Mouse (Mus musculus) urinary bladder, adult 2 months (tissue): Measurements from ENCODE around the gene Tbc1d20. TPM values are rescaled to one million over a fixed set of nuclear protein-coding genes. Genes with fewer than 3 reads are reported as not detected.
"Not testable (repeated sequence)": the region's sequence is repeated elsewhere in the genome, so short reads cannot be mapped to it uniquely, and the experiment has no call there.

Experiments
- DNase-seq: peaks from one replicate; pipeline ENCODE4 v3.0.0; 2022; ENCODE audit warnings: low spot score
- polyA plus RNA-seq: library from polyadenylated mRNA; depleted of rRNA; stranded (reverse); fragments of >200 nt; gene quantifications from 2 replicates; pipeline ENCODE4 v1.2.3, GENCODE M21; 2012

The Tbc1d20 gene
- polyA plus RNA-seq, 1 experiment: 42.0 TPM

GRCm38 (mm10) chr2:152326654-152327053 lies 33.0 kb downstream of the Tbc1d20 start:
- no peak for DNase-seq

- no peak for DNase-seq
These were observed 34.4 kb downstream of the Tbc1d20 start for GRCm38 (mm10) chr2:152327980-152328379.

DNA sequence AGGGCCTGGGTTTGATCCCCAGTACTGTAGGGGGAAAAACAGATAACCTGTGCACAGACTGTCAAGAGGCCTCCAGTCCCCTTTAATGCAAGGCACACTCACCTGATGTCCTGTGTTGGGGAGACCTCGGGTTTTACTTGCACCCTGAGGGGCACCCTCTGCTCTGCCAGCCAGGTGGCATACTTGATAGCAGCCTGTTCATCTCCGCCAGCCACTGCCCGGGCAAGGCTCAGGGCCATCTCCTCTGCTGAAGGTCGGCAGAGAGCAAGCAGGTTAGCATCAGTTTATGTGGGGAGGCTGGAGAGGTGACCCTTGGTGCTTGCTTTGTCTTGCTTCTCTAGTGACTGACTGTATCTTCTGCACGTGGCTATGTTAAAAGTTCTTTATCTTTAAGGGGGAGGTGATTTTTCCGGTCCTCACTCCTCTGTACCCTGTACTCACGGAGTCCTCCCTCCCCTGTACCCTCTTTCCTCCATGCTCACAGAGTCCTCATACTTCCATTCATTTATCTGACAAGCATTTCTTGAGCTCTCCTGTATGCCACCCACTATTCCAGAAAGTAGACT lies 37.3 kb downstream of the Tbc1d20 start:
- DNase-seq: no peak

- DNase-seq: peak; percentile 88
These were observed 38.6 kb downstream of the Tbc1d20 start, which contains the start of gene Rbck1 for GRCm38 (mm10) chr2:152332101-152332825. Rbck1 (minus strand) TSS chr2:152332653.

DNA sequence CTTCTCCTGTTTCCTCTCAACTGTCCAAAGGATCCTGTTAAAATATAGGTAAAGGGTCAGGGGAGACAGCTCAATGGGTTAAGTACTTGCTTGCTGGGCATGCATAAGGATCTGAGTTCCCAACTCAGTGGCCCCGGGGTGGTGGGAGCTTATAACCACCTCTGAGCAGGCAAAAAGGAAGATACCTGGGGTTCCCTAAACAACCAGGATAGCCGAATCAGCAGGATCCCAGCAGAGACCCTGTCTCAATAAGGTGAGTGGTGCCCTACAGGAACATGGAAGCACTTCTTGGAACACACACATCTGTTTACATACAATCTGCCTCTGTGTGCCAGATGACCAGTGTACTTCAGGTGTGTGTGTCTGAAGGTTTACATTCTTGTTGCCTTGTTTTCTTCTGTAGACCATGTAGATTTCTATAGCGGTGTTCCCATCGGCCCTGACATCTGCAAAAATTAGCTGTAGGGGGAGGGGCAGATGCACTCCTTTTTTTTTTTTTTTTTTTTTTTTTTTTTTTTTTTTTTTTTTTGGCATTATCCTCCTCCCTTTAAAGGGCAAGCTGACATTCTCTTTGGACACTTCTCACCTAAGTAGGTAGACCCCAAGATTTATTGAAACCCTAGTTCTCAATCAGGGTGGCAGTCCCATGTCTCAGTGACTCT lies 39.8 kb downstream of the Tbc1d20 start:
- DNase-seq: no peak

DNA sequence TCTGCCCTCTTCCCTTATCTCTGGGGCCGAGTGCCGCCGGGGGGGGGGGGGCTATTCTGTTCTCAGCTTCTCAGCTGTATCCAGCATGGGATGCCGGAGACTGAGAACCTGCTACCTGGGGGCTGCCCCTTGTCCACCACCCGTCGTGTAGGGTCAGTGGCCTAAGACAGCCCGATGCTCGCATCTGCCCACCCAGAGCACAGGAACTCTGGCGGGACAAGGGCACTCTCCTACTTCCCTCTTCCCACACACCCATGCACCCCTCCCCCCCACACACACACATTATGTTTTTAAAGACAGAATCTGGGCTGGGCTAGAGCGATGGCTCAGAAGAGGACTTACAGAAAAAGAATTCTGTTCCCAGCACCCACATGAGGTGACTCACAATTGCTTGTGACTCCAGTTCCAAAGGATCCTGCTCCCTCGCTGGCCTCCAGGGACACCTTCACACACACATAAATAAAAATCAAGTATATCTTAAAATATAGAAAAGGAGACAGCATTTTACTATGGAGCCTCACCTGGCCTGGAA lies 41.7 kb downstream of the Tbc1d20 start:
- DNase-seq: no peak

DNA sequence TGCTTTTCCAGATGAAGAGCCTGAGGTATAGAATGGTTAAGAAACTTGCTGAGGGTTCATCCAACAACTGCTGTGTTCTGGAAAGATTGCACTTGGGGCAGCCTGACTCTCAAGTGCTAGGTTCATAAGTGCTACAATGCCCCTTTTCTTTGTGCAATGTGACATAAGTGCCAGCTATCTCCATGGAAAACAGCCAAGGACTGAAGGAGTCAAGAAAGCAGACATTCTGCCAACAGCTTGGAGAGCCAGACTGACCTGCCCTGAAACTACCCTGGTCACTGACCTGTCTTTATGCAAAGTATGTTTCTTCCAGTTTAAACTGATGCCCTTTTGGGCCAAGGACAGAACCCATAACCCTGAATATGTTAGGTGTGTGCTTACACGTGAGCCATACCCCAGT lies 43.2 kb downstream of the Tbc1d20 start:
- no peak for DNase-seq

DNA sequence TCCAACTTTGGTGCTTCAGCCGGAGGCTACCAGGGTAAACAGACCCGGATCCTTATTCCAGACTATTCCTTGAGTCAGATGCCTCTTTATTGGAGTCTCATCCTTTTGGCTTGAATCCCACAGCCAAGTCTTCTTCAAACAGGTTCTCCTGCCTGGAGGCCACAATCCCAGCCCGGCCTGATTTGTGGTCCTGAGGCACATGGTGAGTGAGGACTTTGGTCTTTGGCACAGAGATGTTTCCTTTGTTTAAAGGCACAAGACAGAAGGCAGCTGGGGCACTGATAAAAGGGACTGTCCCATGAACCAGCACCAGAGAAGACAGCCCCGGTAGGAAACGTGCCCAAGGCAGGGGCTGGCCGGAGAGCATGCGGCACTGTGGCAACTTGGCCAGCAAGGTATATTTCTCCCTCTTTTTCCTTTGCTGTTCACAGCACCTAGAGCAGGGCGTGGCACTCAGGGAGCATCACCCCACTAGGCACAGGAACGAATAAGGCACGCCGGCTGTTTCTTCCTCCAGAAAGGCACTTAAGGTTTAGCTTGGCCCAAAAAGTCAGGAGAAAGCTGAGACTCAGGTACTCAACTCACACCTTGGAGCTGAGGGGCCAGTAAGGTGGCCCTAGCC lies 44.1 kb downstream of the Tbc1d20 start:
- no peak for DNase-seq

- DNase-seq: no peak
These were observed 44.7 kb downstream of the Tbc1d20 start for GRCm38 (mm10) chr2:152338319-152338718.

GRCm38 (mm10) chr2:152339631-152340179 lies 46.1 kb downstream of the Tbc1d20 start:
- no peak for DNase-seq

- DNase-seq: peak; percentile 66
These were observed 49.9 kb downstream of the Tbc1d20 start, which contains the start of gene Trib3 for GRCm38 (mm10) chr2:152343329-152344213. Trib3 (minus strand) TSS chr2:152344032.

DNA sequence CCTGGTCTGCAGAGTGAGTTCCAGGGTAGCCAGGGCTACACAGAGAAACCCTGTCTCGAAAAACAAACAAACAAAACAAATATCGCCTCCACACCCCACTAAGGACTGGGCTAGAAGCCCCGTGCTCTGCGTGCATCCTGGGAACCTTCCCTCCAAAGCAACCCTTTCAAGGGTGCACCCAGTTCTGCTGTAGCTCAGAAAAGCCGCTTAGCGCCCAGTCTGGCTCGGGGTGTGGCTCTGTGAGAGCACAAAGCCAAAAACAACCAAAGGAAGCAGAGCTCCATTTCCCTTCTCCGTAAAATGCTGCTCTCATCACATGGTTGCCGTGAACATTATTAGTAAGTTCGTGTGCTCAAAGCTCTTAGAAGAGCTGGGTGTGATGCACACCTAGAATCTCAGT lies 50.7 kb downstream of the Tbc1d20 start:
- no peak for DNase-seq

DNA sequence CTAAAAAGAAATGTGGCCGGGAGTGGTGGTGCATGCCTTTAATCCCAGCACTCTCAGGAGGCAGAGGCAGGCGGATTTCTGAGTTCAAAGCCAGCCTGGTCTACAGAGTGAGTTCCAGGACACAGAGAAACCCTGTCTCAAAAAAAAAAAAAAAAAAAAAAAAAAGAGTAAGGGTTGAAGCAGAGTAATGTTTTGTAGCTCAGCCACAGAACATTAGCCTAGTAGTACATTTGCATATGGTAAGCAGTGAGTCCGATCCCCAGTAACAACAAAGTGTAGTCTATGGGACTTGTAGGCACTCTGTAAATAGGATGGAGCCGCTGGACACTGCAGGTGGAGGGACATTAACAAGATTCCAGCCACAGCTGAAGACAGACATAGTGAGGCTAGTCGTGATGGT lies 51.3 kb downstream of the Tbc1d20 start:
- no peak for DNase-seq

- DNase-seq: no peak
These were observed 51.8 kb downstream of the Tbc1d20 start for GRCm38 (mm10) chr2:152345393-152345792.

GRCm38 (mm10) chr2:152346776-152347465 lies 53.3 kb downstream of the Tbc1d20 start:
- DNase-seq: no peak

- DNase-seq: no peak
These were observed 54.1 kb downstream of the Tbc1d20 start for GRCm38 (mm10) chr2:152347722-152348121.

GRCm38 (mm10) chr2:152349205-152349604 lies 55.6 kb downstream of the Tbc1d20 start:
- no peak for DNase-seq

DNA sequence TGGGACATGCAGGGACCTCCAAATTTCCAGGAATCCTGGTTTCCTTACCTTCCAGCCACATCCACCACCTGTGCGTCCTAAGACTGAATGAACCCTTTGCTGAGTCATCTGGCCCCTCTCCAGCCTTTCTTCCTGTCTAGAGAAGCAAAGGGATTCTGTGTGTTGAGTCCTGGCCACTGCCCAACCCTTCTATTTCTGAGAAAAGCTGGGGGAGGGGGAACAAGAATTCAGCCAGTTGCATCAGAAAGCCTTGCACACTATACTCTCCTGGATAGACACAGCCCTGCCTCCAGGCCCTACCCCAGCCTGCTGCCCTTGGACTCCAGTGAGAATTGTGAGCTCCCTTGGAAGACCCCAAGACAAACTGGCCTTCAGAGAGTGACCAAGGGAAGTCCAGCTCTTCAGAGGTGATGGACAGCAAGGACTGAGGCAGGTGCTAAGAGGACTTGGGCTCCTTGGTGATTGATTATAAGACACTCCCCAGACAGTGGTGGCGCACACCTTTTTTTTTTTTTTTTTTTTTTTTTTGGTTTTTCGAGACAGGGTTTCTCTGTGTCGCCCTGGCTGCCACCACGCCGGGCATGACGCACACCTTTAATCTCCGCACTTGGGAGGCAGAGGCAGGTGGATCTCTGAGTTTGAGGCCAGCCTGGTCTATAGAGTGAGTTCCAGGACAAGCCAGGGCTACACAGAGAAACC lies 56.4 kb downstream of the Tbc1d20 start:
- no peak for DNase-seq

- no peak for DNase-seq
These were observed 63.6 kb downstream of the Tbc1d20 start for GRCm38 (mm10) chr2:152357254-152357653.

- DNase-seq: not testable (repeated sequence)
These were observed 65.3 kb downstream of the Tbc1d20 start for GRCm38 (mm10) chr2:152358977-152359376.
